Mouse (Mus musculus): ENCODE results near the gene Car15. TPM values are rescaled to one million over a fixed set of nuclear protein-coding genes. Genes with fewer than 3 reads are reported as not detected.

The Car15 gene
- polyA plus RNA-seq, 1 experiment from 2014 or later = 1.9 TPM

- peaks cover 15% of the 10 kb centered on the region for H3K4me1 ChIP-seq (replicated peaks; ENCODE audit: control insufficient read depth, insufficient read depth, low read length)
- no peaks in the 10 kb centered on the region for H3K36me3 ChIP-seq (ENCODE audit: control insufficient read depth, insufficient read depth, low read length)
- H3K27me3 ChIP-seq (replicated peaks; ENCODE audit: control insufficient read depth, insufficient read depth, low read length) = peaks cover 64% of the 10 kb centered on the region
- no peak overlapping the region for H3K4me2 ChIP-seq
- H3K9me3 ChIP-seq (ENCODE audit: control insufficient read depth, low read length) = no peaks in the 10 kb centered on the region
- H3K9ac ChIP-seq (ENCODE audit: low read depth, low read length) = no peak overlapping the region
- no peak overlapping the region for H3K4me3 ChIP-seq (ENCODE audit: low read depth, low read length)
- no peak overlapping the region for H3K27ac ChIP-seq (ENCODE audit: low read depth, low read length)
- DNase-seq (ENCODE audit: low spot score) (no peak), ATAC-seq (replicated peaks; ENCODE audit: low FRiP score) (no peak)
- WGBS = 7% methylated on average over 5 of the region's 5 CpGs
Observed at GRCm38 (mm10) chr16:17812120-17812519, 26.0 kb downstream of the Car15 start.

- Histone ChIP-seq H3K4me1 (replicated peaks; ENCODE audit: control insufficient read depth, insufficient read depth, low read length) (peaks cover 13% of the 10 kb centered on the region), H3K4me3 (ENCODE audit: low read depth, low read length) (no peak overlapping the region), H3K9ac (ENCODE audit: low read depth, low read length) (no peak overlapping the region), H3K27me3 (replicated peaks; ENCODE audit: control insufficient read depth, insufficient read depth, low read length) (peaks cover 68% of the 10 kb centered on the region), H3K27ac (ENCODE audit: low read depth, low read length) (peak overlapping the region; percentile 49), H3K9me3 (ENCODE audit: control insufficient read depth, low read length) (no peaks in the 10 kb centered on the region), H3K4me2 (no peak overlapping the region), H3K36me3 (ENCODE audit: control insufficient read depth, insufficient read depth, low read length) (no peaks in the 10 kb centered on the region)
- DNase-seq (ENCODE audit: low spot score) (no peak), ATAC-seq (replicated peaks; ENCODE audit: low FRiP score) (no peak)
- 36% methylated on average over 7 of the region's 7 CpGs for WGBS
Observed at GRCm38 (mm10) chr16:17809711-17810110, 28.5 kb downstream of the Car15 start.

GRCm38 (mm10) chr16:17809125-17809524, 29.0 kb downstream of the Car15 start:
- no peaks in the 10 kb centered on the region for H3K9me3 ChIP-seq (ENCODE audit: control insufficient read depth, low read length)
- H3K27me3 ChIP-seq (replicated peaks; ENCODE audit: control insufficient read depth, insufficient read depth, low read length) = peaks cover 70% of the 10 kb centered on the region
- H3K4me2 ChIP-seq = no peak overlapping the region
- no peak overlapping the region for H3K4me3 ChIP-seq (ENCODE audit: low read depth, low read length)
- H3K4me1 ChIP-seq (replicated peaks; ENCODE audit: control insufficient read depth, insufficient read depth, low read length) = peaks cover 19% of the 10 kb centered on the region
- DNase-seq (ENCODE audit: low spot score) (no peak), ATAC-seq (replicated peaks; ENCODE audit: low FRiP score) (no peak)
- no peak overlapping the region for H3K9ac ChIP-seq (ENCODE audit: low read depth, low read length)
- WGBS = 71% methylated on average over 4 of the region's 4 CpGs
- H3K36me3 ChIP-seq (ENCODE audit: control insufficient read depth, insufficient read depth, low read length) = no peaks in the 10 kb centered on the region
- H3K27ac ChIP-seq (ENCODE audit: low read depth, low read length) = peak overlapping the region; percentile 49

- H3K4me3 ChIP-seq (ENCODE audit: low read depth, low read length) = peak overlapping the region; percentile 46
- ATAC-seq (replicated peaks; ENCODE audit: low FRiP score) (peak; percentile 81), DNase-seq (ENCODE audit: low spot score) (peak; percentile 85)
- H3K27me3 ChIP-seq (replicated peaks; ENCODE audit: control insufficient read depth, insufficient read depth, low read length) = peaks cover 85% of the 10 kb centered on the region
- 3% methylated on average over 73 of the region's 73 CpGs for WGBS
- H3K4me2 ChIP-seq = peak overlapping the region; percentile 79
- peaks cover 36% of the 10 kb centered on the region for H3K4me1 ChIP-seq (replicated peaks; ENCODE audit: control insufficient read depth, insufficient read depth, low read length)
- H3K36me3 ChIP-seq (ENCODE audit: control insufficient read depth, insufficient read depth, low read length) = no peaks in the 10 kb centered on the region
- H3K27ac ChIP-seq (ENCODE audit: low read depth, low read length) = no peak overlapping the region
- H3K9me3 ChIP-seq (ENCODE audit: control insufficient read depth, low read length) = no peaks in the 10 kb centered on the region
- peak overlapping the region; percentile 67 for H3K9ac ChIP-seq (ENCODE audit: low read depth, low read length)
Observed at GRCm38 (mm10) chr16:17807192-17808009, 30.8 kb downstream of the Car15 start.

GRCm38 (mm10) chr16:17806581-17807191, 31.5 kb downstream of the Car15 start:
- H3K36me3 ChIP-seq (ENCODE audit: control insufficient read depth, insufficient read depth, low read length) = no peaks in the 10 kb centered on the region
- no peak for ATAC-seq (replicated peaks; ENCODE audit: low FRiP score)
- peak overlapping the region; percentile 79 for H3K4me2 ChIP-seq
- peak overlapping the region; percentile 67 for H3K9ac ChIP-seq (ENCODE audit: low read depth, low read length)
- H3K27ac ChIP-seq (ENCODE audit: low read depth, low read length) = no peak overlapping the region
- WGBS = 5% methylated on average over 49 of the region's 50 CpGs
- H3K27me3 ChIP-seq (replicated peaks; ENCODE audit: control insufficient read depth, insufficient read depth, low read length) = peaks cover 92% of the 10 kb centered on the region
- no peaks in the 10 kb centered on the region for H3K9me3 ChIP-seq (ENCODE audit: control insufficient read depth, low read length)
- peaks cover 36% of the 10 kb centered on the region for H3K4me1 ChIP-seq (replicated peaks; ENCODE audit: control insufficient read depth, insufficient read depth, low read length)
- H3K4me3 ChIP-seq (ENCODE audit: low read depth, low read length) = peak overlapping the region; percentile 46
- peak; percentile 66 for DNase-seq (ENCODE audit: low spot score)

- peaks cover 36% of the 10 kb centered on the region for H3K4me1 ChIP-seq (replicated peaks; ENCODE audit: control insufficient read depth, insufficient read depth, low read length)
- peak overlapping the region; percentile 38 for H3K4me3 ChIP-seq (ENCODE audit: low read depth, low read length)
- H3K9ac ChIP-seq (ENCODE audit: low read depth, low read length) = no peak overlapping the region
- WGBS = 17% methylated on average over 7 of the region's 7 CpGs
- peaks cover 99% of the 10 kb centered on the region for H3K27me3 ChIP-seq (replicated peaks; ENCODE audit: control insufficient read depth, insufficient read depth, low read length)
- H3K4me2 ChIP-seq = peak overlapping the region; percentile 66
- no peak for ATAC-seq (replicated peaks; ENCODE audit: low FRiP score)
- H3K27ac ChIP-seq (ENCODE audit: low read depth, low read length) = no peak overlapping the region
- no peak for DNase-seq (ENCODE audit: low spot score)
- H3K36me3 ChIP-seq (ENCODE audit: control insufficient read depth, insufficient read depth, low read length) = no peaks in the 10 kb centered on the region
- H3K9me3 ChIP-seq (ENCODE audit: control insufficient read depth, low read length) = no peaks in the 10 kb centered on the region
Observed at GRCm38 (mm10) chr16:17804982-17805381, 33.2 kb downstream of the Car15 start.

GRCm38 (mm10) chr16:17804449-17804912, 33.7 kb downstream of the Car15 start:
- 0 out of 2 replicates have a peak, but pooled peaks have one; percentile 40 for ATAC-seq (replicated peaks; ENCODE audit: low FRiP score)
- 2% methylated on average over 33 of the region's 33 CpGs for WGBS
- H3K9ac ChIP-seq (ENCODE audit: low read depth, low read length) = no peak overlapping the region
- peak overlapping the region; percentile 38 for H3K4me3 ChIP-seq (ENCODE audit: low read depth, low read length)
- peak overlapping the region; percentile 66 for H3K4me2 ChIP-seq
- no peak overlapping the region for H3K27ac ChIP-seq (ENCODE audit: low read depth, low read length)
- no peaks in the 10 kb centered on the region for H3K9me3 ChIP-seq (ENCODE audit: control insufficient read depth, low read length)
- H3K36me3 ChIP-seq (ENCODE audit: control insufficient read depth, insufficient read depth, low read length) = no peaks in the 10 kb centered on the region
- H3K27me3 ChIP-seq (replicated peaks; ENCODE audit: control insufficient read depth, insufficient read depth, low read length) = peaks cover 99% of the 10 kb centered on the region
- peak; percentile 63 for DNase-seq (ENCODE audit: low spot score)
- peaks cover 36% of the 10 kb centered on the region for H3K4me1 ChIP-seq (replicated peaks; ENCODE audit: control insufficient read depth, insufficient read depth, low read length)

- Histone ChIP-seq H3K9ac (ENCODE audit: low read depth, low read length) (no peak overlapping the region), H3K4me3 (ENCODE audit: low read depth, low read length) (peak overlapping the region; percentile 38), H3K9me3 (ENCODE audit: control insufficient read depth, low read length) (no peaks in the 10 kb centered on the region), H3K36me3 (ENCODE audit: control insufficient read depth, insufficient read depth, low read length) (no peaks in the 10 kb centered on the region), H3K27ac (ENCODE audit: low read depth, low read length) (no peak overlapping the region), H3K4me2 (peak overlapping the region; percentile 66), H3K27me3 (replicated peaks; ENCODE audit: control insufficient read depth, insufficient read depth, low read length) (peaks cover 99% of the 10 kb centered on the region), H3K4me1 (replicated peaks; ENCODE audit: control insufficient read depth, insufficient read depth, low read length) (peaks cover 38% of the 10 kb centered on the region)
- WGBS = 13% methylated on average over 33 of the region's 33 CpGs
- ATAC-seq (replicated peaks; ENCODE audit: low FRiP score) (no peak), DNase-seq (ENCODE audit: low spot score) (no peak)
Observed at GRCm38 (mm10) chr16:17803675-17804448, 34.3 kb downstream of the Car15 start.
